Mouse (Mus musculus) subcutaneous adipose tissue, adult 2 months (tissue): Measurements from ENCODE around the gene Slc5a3. TPM values are rescaled to one million over a fixed set of nuclear protein-coding genes. Genes with fewer than 3 reads are reported as not detected.

ENCODE experiments used
- polyA plus RNA-seq: library from polyadenylated mRNA; depleted of rRNA; stranded (reverse); fragments of >200 nt; gene quantifications from 2 replicates; pipeline ENCODE4 v1.2.3, GENCODE M21; 2012; ENCODE audit warnings: low replicate concordance; rRNA removed

Slc5a3 gene
- polyA plus RNA-seq, result 7.7 and 16.2 TPM in 2 replicates

GRCm38 (mm10) chr16:92057852-92058643 is at the start of gene Slc5a3, which contains the start of the genes Mrps6 and Gm49711:
Slc5a3 (plus strand) TSS chr16:92058322.
Mrps6 (plus strand) TSS chr16:92058270.
Gm49711 (plus strand) TSS chr16:92058316.

Other genes with a start within 250 kb of the Slc5a3 start
- gene Mrps6, start 52 bp upstream of the Slc5a3 start, polyA plus RNA-seq, result 67.8 and 167 TPM in 2 replicates
- gene Gm49711, start within 50 bp of the Slc5a3 start, polyA plus RNA-seq, result not detected in 2 replicates
- gene Kcne2, start 234.1 kb downstream of the Slc5a3 start, polyA plus RNA-seq, result 0.13 TPM in 1 of 2 replicates, not detected in the other
- 25.3 and 25.8 TPM in 2 replicates for gene Smim11, start 243.0 kb downstream of the Slc5a3 start, polyA plus RNA-seq